Mouse (Mus musculus) hindbrain, embryonic 13.5 days (tissue): ENCODE results near the gene Sgcb. TPM values are rescaled to one million over a fixed set of nuclear protein-coding genes. Genes with fewer than 3 reads are reported as not detected.
"Not testable (repeated sequence)": the region's sequence is repeated elsewhere in the genome, so short reads cannot be mapped to it uniquely, and the experiment has no call there.

Source experiments
- ATAC-seq: fragments of 200-750 bp; cut with Nextera tagmentation; 2 replicates; pipeline ENCODE4 v1.8.0; 2017; ENCODE audit warnings: moderate TSS enrichment; ENCODE audit not compliant: low FRiP score
- H3K27ac ChIP-seq: fragments of 300-500 bp; sonication (generic); 2 replicates; pipeline ENCODE4 v1.5.1; 2015; ENCODE audit warnings: inconsistent platforms, mild to moderate bottlenecking, moderate library complexity
- H3K27me3 ChIP-seq: fragments of 300-500 bp; sonication (generic); 2 replicates; pipeline ENCODE4 v1.6.1; 2015; ENCODE audit warnings: mild to moderate bottlenecking, inconsistent platforms
- H3K36me3 ChIP-seq: fragments of 300-500 bp; sonication (generic); 2 replicates; pipeline ENCODE4 v1.6.1; 2015; ENCODE audit warnings: mild to moderate bottlenecking, inconsistent platforms
- H3K4me1 ChIP-seq: fragments of 300-500 bp; sonication (generic); replicated peaks from 2 replicates; pipeline ENCODE4 v1.6.1; 2015; ENCODE audit warnings: inconsistent platforms
- H3K4me2 ChIP-seq: fragments of 300-500 bp; sonication (generic); 2 replicates; pipeline ENCODE4 v1.6.1; 2015; ENCODE audit warnings: inconsistent platforms, mild to moderate bottlenecking, moderate library complexity
- H3K4me3 ChIP-seq: fragments of 300-500 bp; sonication (generic); 2 replicates; pipeline ENCODE4 v1.5.1; 2015; ENCODE audit warnings: mild to moderate bottlenecking, inconsistent platforms
- H3K9ac ChIP-seq: fragments of 300-500 bp; sonication (generic); 2 replicates; pipeline ENCODE4 v1.6.1; 2015; ENCODE audit warnings: mild to moderate bottlenecking, inconsistent platforms
- H3K9me3 ChIP-seq: fragments of 300-500 bp; sonication (generic); 2 replicates; pipeline ENCODE4 v1.6.1; 2016; ENCODE audit warnings: inconsistent platforms
- WGBS: fragments of 180-500 bp; shearing (Covaris S2); methylation state at CpG from one replicate; pipeline ENCODE4 v1.1.7; 2015; 5-methylcytosine and 5-hydroxymethylcytosine counted together
- polyA plus RNA-seq: library from polyadenylated mRNA; unstranded; fragments of >200 nt; fragmentation: Nextera tagmentation; extraction: Ambion mirVana; gene quantifications from 2 replicates; pipeline ENCODE4 v1.2.1, GENCODE M21; 2015

Sgcb gene
- polyA plus RNA-seq, 1 experiment from 2014 or later: 32.3 TPM

- peak; percentile 77; the same call in 1 of the 2 replicates for ATAC-seq
- 0 out of 2 replicates have a peak overlapping the region, but pooled peaks have one; percentile 52 for H3K27ac ChIP-seq
- peaks cover 23% of the 10 kb centered on the region for H3K4me1 ChIP-seq
- H3K4me3 ChIP-seq: no peak overlapping the region
- no peak overlapping the region for H3K4me2 ChIP-seq
- WGBS: 65% methylated on average over 5 of the region's 5 CpGs
- no peaks in the 10 kb centered on the region for H3K36me3 ChIP-seq
- H3K9me3 ChIP-seq: no peaks in the 10 kb centered on the region
- no peak overlapping the region for H3K9ac ChIP-seq
- no peaks in the 10 kb centered on the region for H3K27me3 ChIP-seq
Measured at GRCm38 (mm10) chr5:73598943-73599695, 48.5 kb downstream of the Sgcb start.

- Histone ChIP-seq H3K27ac (no peak overlapping the region), H3K36me3 (no peaks in the 10 kb centered on the region), H3K4me1 (peaks cover 11% of the 10 kb centered on the region), H3K4me2 (no peak overlapping the region), H3K9ac (no peak overlapping the region), H3K9me3 (no peaks in the 10 kb centered on the region), H3K27me3 (no peaks in the 10 kb centered on the region), H3K4me3 (no peak overlapping the region)
- 76% methylated on average over 3 of the region's 3 CpGs for WGBS
- no peak for ATAC-seq
Measured at GRCm38 (mm10) chr5:73587119-73587518, 60.5 kb downstream of the Sgcb start.

- WGBS: 45% methylated on average over 4 of the region's 4 CpGs
- Histone ChIP-seq H3K27me3 (no peaks in the 10 kb centered on the region), H3K4me3 (no peak overlapping the region), H3K9ac (no peak overlapping the region), H3K36me3 (no peaks in the 10 kb centered on the region), H3K4me2 (no peak overlapping the region), H3K9me3 (no peaks in the 10 kb centered on the region), H3K27ac (peak overlapping the region; percentile 49; the same call in 1 of the 2 replicates), H3K4me1 (peaks cover 11% of the 10 kb centered on the region)
- ATAC-seq: no peak
Measured at GRCm38 (mm10) chr5:73586597-73586996, 61.0 kb downstream of the Sgcb start.

DNA sequence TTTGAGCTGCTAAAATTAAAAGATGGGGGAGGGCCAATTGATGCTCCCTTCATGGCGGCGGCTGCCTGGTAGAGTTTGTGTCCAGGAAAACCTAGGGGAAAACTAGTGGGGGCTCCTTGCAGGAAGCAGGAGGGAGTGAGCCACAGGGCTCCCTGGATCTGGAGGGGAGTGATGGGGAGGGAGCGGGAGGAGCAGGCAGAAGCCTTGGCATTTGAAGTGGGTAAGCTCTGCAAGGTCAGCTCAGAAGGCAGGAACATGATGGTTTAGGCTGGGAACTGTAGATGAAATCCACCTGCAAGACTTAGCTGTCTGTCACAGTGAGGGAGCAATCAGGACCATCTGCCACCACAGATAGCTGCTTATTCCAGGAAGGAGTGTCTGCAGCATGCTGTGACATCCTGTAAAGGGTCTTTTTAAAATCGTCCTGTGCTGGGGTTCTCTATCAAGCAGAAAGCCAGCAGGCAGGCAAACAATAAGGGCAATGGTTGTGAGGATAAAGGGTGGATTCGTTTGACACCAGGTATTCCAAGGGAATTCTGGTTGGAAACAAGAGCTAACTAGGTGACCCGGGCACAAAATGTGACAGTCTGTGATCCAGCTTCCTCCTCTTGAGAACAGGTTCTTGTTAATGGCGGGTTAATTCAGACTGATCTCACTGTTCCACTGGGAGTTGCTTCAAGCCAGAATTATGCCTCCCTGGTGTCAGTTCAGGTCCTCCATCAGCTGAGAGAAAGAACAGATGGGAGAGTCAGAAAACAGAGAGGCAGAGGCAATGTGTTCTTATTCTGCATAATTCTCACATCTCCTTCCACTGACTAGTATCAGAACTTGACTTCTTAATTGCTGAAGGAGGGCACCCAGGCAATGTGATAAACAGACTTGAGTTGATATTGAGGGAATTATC, 62.1 kb downstream of the Sgcb start:
- Histone ChIP-seq H3K36me3 (no peaks in the 10 kb centered on the region), H3K27ac (peak overlapping the region; percentile 79), H3K4me1 (peaks cover 11% of the 10 kb centered on the region), H3K4me3 (no peak overlapping the region), H3K9ac (no peak overlapping the region), H3K27me3 (no peaks in the 10 kb centered on the region), H3K9me3 (no peaks in the 10 kb centered on the region), H3K4me2 (no peak overlapping the region)
- 21% methylated on average over 7 of the region's 7 CpGs for WGBS
- ATAC-seq: peak; percentile 43; the same call in 1 of the 2 replicates

DNA sequence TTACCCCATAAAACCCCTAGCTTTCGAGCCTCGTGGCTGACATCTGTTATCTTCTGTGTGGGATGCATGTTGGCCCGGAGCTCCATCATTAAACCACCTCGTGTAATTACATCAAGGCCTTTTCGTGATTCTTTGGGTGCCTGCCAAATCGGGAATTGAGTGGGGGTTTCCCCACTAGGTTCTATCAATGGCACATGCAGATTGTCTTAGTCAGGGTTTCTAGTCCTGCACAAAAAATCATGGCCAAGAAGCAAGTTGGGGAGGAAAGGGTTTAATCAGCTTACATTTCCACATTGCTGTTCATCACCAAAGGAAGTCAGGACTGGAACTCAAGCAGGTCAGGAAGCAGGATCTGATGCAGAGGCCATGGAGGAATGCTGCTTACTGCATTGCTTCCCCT, 63.6 kb downstream of the Sgcb start:
- not testable (repeated sequence) for H3K9ac ChIP-seq, H3K4me2 ChIP-seq, H3K36me3 ChIP-seq, ATAC-seq, H3K4me3 ChIP-seq, H3K27me3 ChIP-seq, H3K9me3 ChIP-seq, H3K27ac ChIP-seq
- H3K4me1 ChIP-seq: peaks cover 11% of the 10 kb centered on the region
- 72% methylated on average over 6 of the region's 6 CpGs for WGBS

Other genes with a start within 250 kb of the Sgcb start
- 0.12 and 0.13 TPM in 2 replicates for gene Cwh43, start 241.7 kb downstream of the Sgcb start, polyA plus RNA-seq
- gene Dcun1d4, start 166.8 kb downstream of the Sgcb start, polyA plus RNA-seq: 53.0 and 59.4 TPM in 2 replicates
- not detected in 2 replicates for gene Lrrc66, start 15.3 kb downstream of the Sgcb start, polyA plus RNA-seq
- 0.45 and 1.4 TPM in 2 replicates for gene Spata18, start 3.6 kb upstream of the Sgcb start, polyA plus RNA-seq